Mouse (Mus musculus): ENCODE results near the gene Hsd17b1. TPM values are rescaled to one million over a fixed set of nuclear protein-coding genes. Genes with fewer than 3 reads are reported as not detected.

Hsd17b1 gene
- total and polyA plus RNA-seq, 3 experiments: not detected

GRCm38 (mm10) chr11:101086756-101087681, 8.8 kb downstream of the Hsd17b1 start, which contains the start of gene Mlx:
Gene Mlx, plus strand, starts transcription at chr11:101087277.
- Histone ChIP-seq H3K27me3 (ENCODE audit: control insufficient read depth in 1 of 2, insufficient read depth in 2 of 2, low read length in 2 of 2) (no peaks in the 10 kb centered on the region), H3K4me1 (ENCODE audit: control insufficient read depth in 1 of 2, insufficient read depth in 2 of 2, low read length in 2 of 2) (peaks cover 4 to 19% of the 10 kb centered on the region in 2 experiments), H3K79me2 (ENCODE audit: control insufficient read depth, insufficient read depth, low read length, poor library complexity) (peaks cover 23% of the 10 kb centered on the region), H3K4me3 (ENCODE audit: control insufficient read depth in 1 of 2, insufficient read depth in 1 of 2, low read depth in 2 of 2, low read length in 2 of 2) (peak within 1 kb of the TSS; percentile 77 to 80), H3K36me3 (ENCODE audit: control insufficient read depth in 1 of 2, insufficient read depth in 2 of 2, low read length in 2 of 2) (peaks cover 7 to 15% of the 10 kb centered on the region in 2 experiments), H3K9me3 (replicated peaks; ENCODE audit: insufficient read depth, low read length) (no peaks in the 10 kb centered on the region), H3K9ac (ENCODE audit: control insufficient read depth, low read depth, low read length, poor library complexity, severe bottlenecking) (peak within 1 kb of the TSS; percentile 81), H3K27ac (ENCODE audit: control insufficient read depth, low read depth, low read length) (peak within 1 kb of the TSS; percentile 66)
- DNase-seq (ENCODE audit: low read depth, low spot score): peak; percentile 97
- TF ChIP-seq GABPA (IDR thresholded peaks at IDR 0.05; ENCODE audit: low read depth, low read length) (no peak), ZKSCAN1 (IDR thresholded peaks at IDR 0.05; ENCODE audit: low read depth, low read length) (no peak), USF1 (IDR thresholded peaks at IDR 0.05; ENCODE audit: low read depth, low read length) (peak; percentile 99), TCF12 (IDR thresholded peaks at IDR 0.05; ENCODE audit: low read depth, low read length) (0 out of 2 replicates have a peak, but pooled peaks have one; percentile 25), MEF2A (IDR thresholded peaks at IDR 0.05; ENCODE audit: extremely low read depth, insufficient replicate concordance, low read depth, low read length, poor library complexity, severe bottlenecking) (no peak), KAT2A (conservative IDR thresholded peaks at IDR 0.05; ENCODE audit: low read depth, low read length) (no peak; the same call in 1 of the 2 replicates), BHLHE40 (IDR thresholded peaks at IDR 0.05; ENCODE audit: borderline replicate concordance, low read depth, low read length) (peak; percentile 92), CHD1 (IDR thresholded peaks at IDR 0.05; ENCODE audit: low read depth, low read length) (no peak), UBTF (IDR thresholded peaks at IDR 0.05; ENCODE audit: borderline replicate concordance, insufficient read depth, low read depth, low read length) (no peak), ETS1 (IDR thresholded peaks at IDR 0.05; ENCODE audit: low read depth, low read length) (0 out of 2 replicates have a peak, but pooled peaks have one; percentile 25), RAD21 (IDR thresholded peaks at IDR 0.05; ENCODE audit: low read depth, low read length) (no peak), MYC (IDR thresholded peaks at IDR 0.05; ENCODE audit: low read depth, low read length) (no peak; the same call in 1 of the 2 replicates), CTCF (IDR thresholded peaks at IDR 0.05 in 2 of 3, conservative IDR thresholded peaks at IDR 0.05 in 1 of 3; ENCODE audit: control insufficient read depth in 1 of 3, insufficient read depth in 1 of 3, low read depth in 2 of 3, low read length in 3 of 3, poor library complexity in 1 of 3, severe bottlenecking in 1 of 3) (no peak), RCOR1 (IDR thresholded peaks at IDR 0.05; ENCODE audit: low read depth, low read length) (no peak), JUND (IDR thresholded peaks at IDR 0.05; ENCODE audit: low read depth, low read length) (no peak), SIN3A (IDR thresholded peaks at IDR 0.05; ENCODE audit: low read length) (peak; percentile 89), EP300 (IDR thresholded peaks at IDR 0.05; ENCODE audit: low read depth in 1 of 2, low read length in 2 of 2) (no peak), NRF1 (IDR thresholded peaks at IDR 0.05; ENCODE audit: insufficient read depth, low read depth, low read length, poor library complexity, severe bottlenecking) (peak; percentile 94), E2F4 (IDR thresholded peaks at IDR 0.05; ENCODE audit: borderline replicate concordance, low read depth, low read length) (no peak), MAZ (IDR thresholded peaks at IDR 0.05; ENCODE audit: low read depth, low read length) (peak; percentile 91; the same call in 1 of the 2 replicates), ZNF384 (IDR thresholded peaks at IDR 0.05; ENCODE audit: low read depth, low read length) (no peak), ZMIZ1 (IDR thresholded peaks at IDR 0.05; ENCODE audit: low read depth, low read length) (peak; percentile 82), TBP (IDR thresholded peaks at IDR 0.05; ENCODE audit: low read depth, low read length) (peak; percentile 85), ELF1 (IDR thresholded peaks at IDR 0.05; ENCODE audit: low read depth, low read length) (peak; percentile 94), MAFK (IDR thresholded peaks at IDR 0.05; ENCODE audit: borderline replicate concordance, low read depth, low read length) (no peak), MYB (IDR thresholded peaks at IDR 0.05; ENCODE audit: low read depth, low read length) (peak; percentile 77), MXI1 (IDR thresholded peaks at IDR 0.05; ENCODE audit: low read depth, low read length) (peak; percentile 66), USF2 (IDR thresholded peaks at IDR 0.05; ENCODE audit: borderline replicate concordance in 1 of 2, insufficient read depth in 1 of 2, low read depth in 1 of 2, low read length in 2 of 2) (peak; percentile 94 to 95), TAL1 (IDR thresholded peaks at IDR 0.05; ENCODE audit: low read length) (no peak), POLR2AphosphoS5 (IDR thresholded peaks at IDR 0.05; ENCODE audit: borderline replicate concordance, low read depth, low read length) (no peak), MAX (IDR thresholded peaks at IDR 0.05; ENCODE audit: low read length) (peak; percentile 96), GATA1 (IDR thresholded peaks at IDR 0.05; ENCODE audit: low read depth, low read length) (peak; percentile 51; the same call in 1 of the 2 replicates), SMC3 (IDR thresholded peaks at IDR 0.05; ENCODE audit: low read depth, low read length) (no peak), CHD2 (IDR thresholded peaks at IDR 0.05; ENCODE audit: low read length) (no peak)

Measured in MEL (cell line).